Mouse (Mus musculus) hindbrain, embryonic 12.5 days (tissue): ENCODE data around the gene Als2cr12. TPM values are rescaled to one million over a fixed set of nuclear protein-coding genes. Genes with fewer than 3 reads are reported as not detected.
"Not testable (repeated sequence)": the region's sequence is repeated elsewhere in the genome, so short reads cannot be mapped to it uniquely, and the experiment has no call there.

Experiments
- ATAC-seq: fragments of 200-750 bp; cut with Nextera tagmentation; 2 replicates; pipeline ENCODE4 v1.8.0; 2017; ENCODE audit warnings: moderate TSS enrichment; ENCODE audit not compliant: low FRiP score
- H3K27ac ChIP-seq: fragments of 300-500 bp; sonication (generic); 2 replicates; pipeline ENCODE4 v1.5.1; 2016; ENCODE audit warnings: mild to moderate bottlenecking
- H3K27me3 ChIP-seq: fragments of 300-500 bp; sonication (generic); 2 replicates; pipeline ENCODE4 v1.6.1; 2016; ENCODE audit warnings: mild to moderate bottlenecking
- H3K36me3 ChIP-seq: fragments of 300-500 bp; sonication (generic); 2 replicates; pipeline ENCODE4 v1.6.1; 2016; ENCODE audit warnings: mild to moderate bottlenecking
- H3K4me1 ChIP-seq: fragments of 300-500 bp; sonication (generic); 2 replicates; pipeline ENCODE4 v1.6.1; 2016
- H3K4me2 ChIP-seq: fragments of 300-500 bp; sonication (generic); replicated peaks from 2 replicates; pipeline ENCODE4 v1.6.1; 2016; ENCODE audit warnings: mild to moderate bottlenecking
- H3K4me3 ChIP-seq: fragments of 300-500 bp; sonication (generic); 2 replicates; pipeline ENCODE4 v1.5.1; 2016; ENCODE audit warnings: mild to moderate bottlenecking
- H3K9ac ChIP-seq: fragments of 300-500 bp; sonication (generic); 2 replicates; pipeline ENCODE4 v1.6.1; 2016; ENCODE audit warnings: mild to moderate bottlenecking, moderate library complexity
- H3K9me3 ChIP-seq: fragments of 300-500 bp; sonication (generic); replicated peaks from 2 replicates; pipeline ENCODE4 v1.6.1; 2016; ENCODE audit warnings: mild to moderate bottlenecking
- WGBS: fragments of 180-500 bp; shearing (Covaris S2); methylation state at CpG from one replicate; pipeline ENCODE4 v1.1.7; 2016; 5-methylcytosine and 5-hydroxymethylcytosine counted together
- polyA plus RNA-seq: library from polyadenylated mRNA; unstranded; fragments of >200 nt; fragmentation: Nextera tagmentation; extraction: Ambion mirVana; gene quantifications from 2 replicates; pipeline ENCODE4 v1.2.1, GENCODE M21; 2016

Als2cr12 gene
- 0.13 TPM in 1 of 2 replicates, not detected in the other for polyA plus RNA-seq

- not testable (repeated sequence) for H3K9ac ChIP-seq, H3K27ac ChIP-seq, H3K36me3 ChIP-seq, H3K27me3 ChIP-seq, H3K4me2 ChIP-seq, H3K4me3 ChIP-seq, H3K4me1 ChIP-seq, ATAC-seq, H3K9me3 ChIP-seq
- WGBS: 86% methylated on average over 4 of the region's 4 CpGs
Observed at GRCm38 (mm10) chr1:58695810-58696209, at the start of gene Als2cr12. TSS of gene Als2cr12 (minus strand) at chr1:58695989.

GRCm38 (mm10) chr1:58744645-58745044, 48.9 kb upstream of the Als2cr12 start:
- Histone ChIP-seq H3K9ac (no peak overlapping the region), H3K4me1 (no peaks in the 10 kb centered on the region), H3K27ac (no peak overlapping the region), H3K27me3 (no peaks in the 10 kb centered on the region), H3K9me3 (no peaks in the 10 kb centered on the region), H3K4me2 (no peak overlapping the region), H3K36me3 (peaks cover 44% of the 10 kb centered on the region), H3K4me3 (no peak overlapping the region)
- ATAC-seq: no peak
- 89% methylated on average over 7 of the region's 7 CpGs for WGBS

GRCm38 (mm10) chr1:58743252-58743651, 47.5 kb upstream of the Als2cr12 start:
- H3K9me3 ChIP-seq: no peaks in the 10 kb centered on the region
- H3K4me1 ChIP-seq: no peaks in the 10 kb centered on the region
- H3K9ac ChIP-seq: no peak overlapping the region
- no peak overlapping the region for H3K4me3 ChIP-seq
- peaks cover 36% of the 10 kb centered on the region for H3K36me3 ChIP-seq
- H3K27ac ChIP-seq: no peak overlapping the region
- H3K4me2 ChIP-seq: no peak overlapping the region
- 92% methylated on average over 6 of the region's 6 CpGs for WGBS
- ATAC-seq: no peak
- H3K27me3 ChIP-seq: no peaks in the 10 kb centered on the region

GRCm38 (mm10) chr1:58742571-58743021, 46.8 kb upstream of the Als2cr12 start:
- H3K4me1 ChIP-seq: no peaks in the 10 kb centered on the region
- no peak overlapping the region for H3K4me2 ChIP-seq
- 85% methylated on average over 5 of the region's 5 CpGs for WGBS
- no peak overlapping the region for H3K27ac ChIP-seq
- H3K4me3 ChIP-seq: no peak overlapping the region
- ATAC-seq: no peak
- no peak overlapping the region for H3K9ac ChIP-seq
- H3K9me3 ChIP-seq: no peaks in the 10 kb centered on the region
- H3K27me3 ChIP-seq: no peaks in the 10 kb centered on the region
- H3K36me3 ChIP-seq: peaks cover 37% of the 10 kb centered on the region

GRCm38 (mm10) chr1:58739529-58739928, 43.7 kb upstream of the Als2cr12 start:
- Histone ChIP-seq H3K9me3 (no peaks in the 10 kb centered on the region), H3K9ac (no peak overlapping the region), H3K4me1 (no peaks in the 10 kb centered on the region), H3K27ac (no peak overlapping the region), H3K27me3 (no peaks in the 10 kb centered on the region), H3K4me3 (no peak overlapping the region), H3K36me3 (peaks cover 48% of the 10 kb centered on the region), H3K4me2 (no peak overlapping the region)
- WGBS: 96% methylated on average over 7 of the region's 7 CpGs
- ATAC-seq: no peak

GRCm38 (mm10) chr1:58736968-58737367, 41.2 kb upstream of the Als2cr12 start:
- no peak for ATAC-seq
- Histone ChIP-seq H3K9me3 (no peaks in the 10 kb centered on the region), H3K4me3 (no peak overlapping the region), H3K36me3 (peaks cover 45% of the 10 kb centered on the region), H3K4me2 (no peak overlapping the region), H3K9ac (no peak overlapping the region), H3K27ac (no peak overlapping the region), H3K27me3 (no peaks in the 10 kb centered on the region), H3K4me1 (no peaks in the 10 kb centered on the region)
- 95% methylated on average over 22 of the region's 22 CpGs for WGBS

GRCm38 (mm10) chr1:58735962-58736361, 40.2 kb upstream of the Als2cr12 start:
- no peaks in the 10 kb centered on the region for H3K9me3 ChIP-seq
- no peak for ATAC-seq
- WGBS: 94% methylated on average over 7 of the region's 7 CpGs
- H3K9ac ChIP-seq: no peak overlapping the region
- no peak overlapping the region for H3K4me2 ChIP-seq
- H3K27me3 ChIP-seq: no peaks in the 10 kb centered on the region
- H3K36me3 ChIP-seq: peaks cover 43% of the 10 kb centered on the region
- H3K4me3 ChIP-seq: no peak overlapping the region
- no peaks in the 10 kb centered on the region for H3K4me1 ChIP-seq
- no peak overlapping the region for H3K27ac ChIP-seq

- Histone ChIP-seq H3K9ac (no peak overlapping the region), H3K4me3 (no peak overlapping the region), H3K9me3 (no peaks in the 10 kb centered on the region), H3K36me3 (peaks cover 41% of the 10 kb centered on the region; the same call in 1 of the 2 replicates), H3K27me3 (no peaks in the 10 kb centered on the region), H3K4me1 (no peaks in the 10 kb centered on the region), H3K27ac (no peak overlapping the region), H3K4me2 (no peak overlapping the region)
- WGBS: 93% methylated on average over 11 of the region's 11 CpGs
- no peak for ATAC-seq
Observed at GRCm38 (mm10) chr1:58734043-58734920, 38.5 kb upstream of the Als2cr12 start.

GRCm38 (mm10) chr1:58733636-58734035, 37.8 kb upstream of the Als2cr12 start:
- no peak overlapping the region for H3K4me2 ChIP-seq
- H3K9ac ChIP-seq: no peak overlapping the region
- no peaks in the 10 kb centered on the region for H3K9me3 ChIP-seq
- H3K27ac ChIP-seq: no peak overlapping the region
- H3K4me1 ChIP-seq: no peaks in the 10 kb centered on the region
- no peak for ATAC-seq
- H3K27me3 ChIP-seq: no peaks in the 10 kb centered on the region
- 94% methylated on average over 2 of the region's 2 CpGs for WGBS
- peaks cover 42% of the 10 kb centered on the region; the same call in 1 of the 2 replicates for H3K36me3 ChIP-seq
- no peak overlapping the region for H3K4me3 ChIP-seq

- H3K27ac ChIP-seq: no peak overlapping the region
- H3K4me2 ChIP-seq: no peak overlapping the region
- no peak for ATAC-seq
- H3K4me3 ChIP-seq: no peak overlapping the region
- H3K36me3 ChIP-seq: peaks cover 22% of the 10 kb centered on the region; the same call in 1 of the 2 replicates
- WGBS: 89% methylated on average over 3 of the region's 3 CpGs
- no peaks in the 10 kb centered on the region for H3K9me3 ChIP-seq
- no peaks in the 10 kb centered on the region; the same call in 1 of the 2 replicates for H3K4me1 ChIP-seq
- no peak overlapping the region for H3K9ac ChIP-seq
- no peaks in the 10 kb centered on the region for H3K27me3 ChIP-seq
Observed at GRCm38 (mm10) chr1:58728590-58728868, 32.7 kb upstream of the Als2cr12 start.

GRCm38 (mm10) chr1:58727747-58728589, 32.2 kb upstream of the Als2cr12 start:
- Histone ChIP-seq H3K36me3 (peaks cover 20% of the 10 kb centered on the region; the same call in 1 of the 2 replicates), H3K27me3 (no peaks in the 10 kb centered on the region), H3K27ac (no peak overlapping the region), H3K4me3 (no peak overlapping the region), H3K9me3 (no peaks in the 10 kb centered on the region), H3K4me2 (no peak overlapping the region), H3K9ac (no peak overlapping the region), H3K4me1 (no peaks in the 10 kb centered on the region; the same call in 1 of the 2 replicates)
- no peak for ATAC-seq
- WGBS: 89% methylated on average over 10 of the region's 10 CpGs

- no peak overlapping the region for H3K27ac ChIP-seq
- no peak overlapping the region for H3K9ac ChIP-seq
- no peak overlapping the region for H3K4me3 ChIP-seq
- no peaks in the 10 kb centered on the region; the same call in 1 of the 2 replicates for H3K4me1 ChIP-seq
- H3K27me3 ChIP-seq: no peaks in the 10 kb centered on the region
- WGBS: 91% methylated on average over 1 of the region's 1 CpGs
- no peak overlapping the region for H3K4me2 ChIP-seq
- no peaks in the 10 kb centered on the region for H3K9me3 ChIP-seq
- no peak for ATAC-seq
- H3K36me3 ChIP-seq: peaks cover 20% of the 10 kb centered on the region; the same call in 1 of the 2 replicates
Observed at GRCm38 (mm10) chr1:58727019-58727746, 31.4 kb upstream of the Als2cr12 start.
